In the genomic region with DNA sequence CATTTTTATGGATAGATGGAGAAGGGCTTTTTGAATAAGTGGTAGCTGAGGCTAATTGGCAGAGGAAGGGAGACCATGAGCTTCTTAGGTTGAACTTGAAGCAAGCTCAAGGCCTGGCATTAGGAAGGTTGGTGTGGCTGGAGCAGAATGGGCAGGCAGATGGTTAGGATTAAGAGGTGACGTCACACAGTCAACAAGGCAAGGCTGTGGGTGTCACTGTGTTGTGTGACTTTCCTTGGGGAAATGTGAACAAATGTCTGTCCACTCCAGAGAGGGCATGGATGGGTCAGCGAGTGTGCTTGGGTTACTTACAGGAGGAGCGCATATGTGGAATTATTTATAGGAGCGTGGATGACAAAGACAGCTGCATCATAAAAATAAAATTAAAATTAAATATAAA, we compare ENCODE assay signal across 28 mouse cellular contexts. TPM values are rescaled to one million over a fixed set of nuclear protein-coding genes. Genes with fewer than 3 reads are reported as not detected.
"Had no signal": no experiment of that assay in that cellular context is flagged by ENCODE, and none has a peak within 500 bp of the region (broad histone marks: within the 10 kb centered on the region; RNA-seq: fewer than 3 reads in every experiment).

No protein-coding gene starts in this region.

- H3K9ac ChIP-seq: forebrain, postnatal 0 days; heart, embryonic 13.5 days; heart, embryonic 15.5 days; hindbrain, embryonic 13.5 days; hindbrain, embryonic 15.5 days; kidney, embryonic 15.5 days; limb, embryonic 13.5 days; limb, embryonic 15.5 days; liver, embryonic 12.5 days; liver, embryonic 14.5 days had no signal

- ATAC-seq: forebrain, postnatal 0 days; hindbrain, postnatal 0 days; intestine, embryonic 16.5 days; liver, embryonic 12.5 days had no signal

- DNase-seq: forebrain, postnatal 0 days; gastrocnemius, postnatal 14 days; gastrocnemius, postnatal 36 days; heart, adult 18-20 months; heart, postnatal 14 days; heart, postnatal 36 days; kidney, adult 11 months; kidney, adult 2 months; kidney, adult 9 months; kidney, postnatal 14 days; kidney, postnatal 36 days; layer of hippocampus, adult 9-11 months; layer of hippocampus, postnatal 36 days; left cerebral cortex, postnatal 4 days had no signal

- H3K27me3 ChIP-seq: heart, embryonic 13.5 days; hindbrain, embryonic 13.5 days; hindbrain, embryonic 15.5 days; kidney, embryonic 15.5 days; limb, embryonic 15.5 days; liver, embryonic 12.5 days had no signal

- H3K4me2 ChIP-seq: heart, embryonic 13.5 days; heart, embryonic 15.5 days; hindbrain, embryonic 13.5 days; hindbrain, embryonic 15.5 days; kidney, embryonic 15.5 days; limb, embryonic 13.5 days; limb, embryonic 15.5 days; liver, embryonic 12.5 days had no signal

- H3K4me1 ChIP-seq: heart, embryonic 15.5 days; kidney, embryonic 15.5 days; liver, embryonic 12.5 days had no signal

- H3K36me3 ChIP-seq: heart, embryonic 10.5 days; heart, embryonic 13.5 days; heart, embryonic 15.5 days; hindbrain, embryonic 13.5 days; hindbrain, embryonic 15.5 days; kidney, embryonic 15.5 days; limb, embryonic 15.5 days; liver, embryonic 12.5 days had no signal

- H3K27ac ChIP-seq: heart, embryonic 10.5 days; heart, embryonic 13.5 days; heart, embryonic 15.5 days; hindbrain, embryonic 13.5 days; kidney, embryonic 15.5 days; kidney, postnatal 0 days; limb, embryonic 13.5 days; limb, embryonic 15.5 days; liver, embryonic 12.5 days; liver, embryonic 14.5 days had no signal

- H3K9me3 ChIP-seq: heart, embryonic 10.5 days; heart, embryonic 13.5 days; heart, embryonic 15.5 days; hindbrain, embryonic 13.5 days; hindbrain, embryonic 15.5 days; kidney, embryonic 15.5 days; limb, embryonic 13.5 days; limb, embryonic 15.5 days; liver, embryonic 12.5 days had no signal

- H3K4me3 ChIP-seq: heart, embryonic 10.5 days; heart, embryonic 13.5 days; heart, embryonic 15.5 days; hindbrain, embryonic 13.5 days; hindbrain, embryonic 15.5 days; kidney, embryonic 15.5 days; limb, embryonic 13.5 days; limb, embryonic 15.5 days; liver, embryonic 12.5 days had no signal

RNA-seq across cellular contexts. Expression of gene Pamr1, which starts 50.7 kb away (rescaled TPM):
- total RNA-seq: hematopoietic stem cell, adult 5-6 weeks had no signal

RNA-seq across cellular contexts. Expression of gene Slc1a2, which starts 57.9 kb away (rescaled TPM):
- total RNA-seq: hematopoietic stem cell, adult 5-6 weeks had no signal
